Mouse (Mus musculus) embryonic stem cell, embryonic (primary cell): ENCODE data around the gene Slco2a1.

ENCODE experiments used
- CTCF ChIA-PET, 4 experiments: fragments of 300-600 bp in 2 of 4; fragments of 350-600 bp in 2 of 4; sonication (Branson Sonifier 250); formaldehyde crosslinking; loops; one replicate each; lab custom pipeline; 2022; ENCODE audit warnings: inconsistent platforms in 2 of 4; lab: Charles Lee
- POLR2A ChIA-PET, 4 experiments: fragments of 300-600 bp in 2 of 4; fragments of 350-600 bp in 2 of 4; sonication (Branson Sonifier 250); formaldehyde crosslinking; loops; one replicate each; lab custom pipeline; 2022; ENCODE audit warnings: antibody characterized with exemption in 4 of 4, inconsistent platforms in 1 of 4; lab: Charles Lee

Gene Slco2a1

DNA sequence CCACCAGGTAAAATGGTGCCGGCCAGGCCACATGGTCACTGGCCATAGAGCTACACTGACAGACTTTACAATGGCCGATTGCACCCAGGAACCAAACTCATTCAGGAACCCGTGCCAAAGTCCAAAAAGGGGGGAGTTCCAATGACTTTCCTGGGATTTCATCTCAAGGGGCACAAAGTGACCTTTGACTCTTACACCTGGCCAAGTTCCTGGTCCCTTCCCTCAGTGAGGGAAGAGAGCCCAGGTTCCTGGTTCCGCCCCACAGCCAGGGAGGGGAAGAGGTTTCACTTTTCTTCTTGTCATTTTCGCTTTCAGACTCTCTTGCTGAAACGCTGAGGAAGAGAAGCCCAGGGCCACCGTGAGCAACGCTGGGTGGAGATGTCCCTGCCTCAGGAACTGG is at the start of gene Slco2a1:
Gene Slco2a1 (plus strand): TSS at position 251 of the 400 bp plus-strand sequence.
- ChIA-PET CTCF (interaction anchor here in 1 of 4 experiments (0.6 kb wide), 1 partner anchor 447 kb away, joined by 4 read pairs; no protein-coding TSS in a partner anchor), POLR2A (no interaction called here)

- POLR2A ChIA-PET, result interaction anchor here in 1 of 4 experiments (0.9 kb wide), 1 partner anchor 20 kb away, joined by 3 read pairs; no protein-coding TSS in a partner anchor
These were observed 46.3 kb upstream of the Slco2a1 start for GRCm38 (mm10) chr9:102942221-102942620.

DNA sequence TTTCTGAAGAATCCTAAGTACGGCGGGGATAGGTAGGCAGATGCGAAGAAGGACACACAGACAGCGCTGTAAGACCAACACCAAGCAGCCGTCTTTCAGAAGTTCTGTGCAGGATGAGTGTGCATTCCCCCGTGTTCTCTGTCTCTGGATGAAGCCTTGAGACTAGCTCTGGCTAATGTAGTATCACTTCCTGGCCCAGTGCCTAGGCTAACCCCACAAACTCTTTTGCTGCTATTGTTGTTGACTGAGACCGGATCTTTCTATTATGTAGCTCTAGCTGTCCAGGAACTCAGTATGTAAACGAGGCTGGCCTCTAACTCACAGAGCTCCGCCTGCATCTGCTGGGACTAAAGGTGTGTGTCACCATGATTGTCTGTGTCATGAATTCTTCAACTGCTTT is 43.6 kb upstream of the Slco2a1 start:
- ChIA-PET CTCF (interaction anchor here in 1 of 4 experiments (0.6 kb wide), 1 partner anchor 46 kb away, joined by 3 read pairs; no protein-coding TSS in a partner anchor), POLR2A (interaction anchor here (0.7 to 1.3 kb wide), 6 partner anchors 9 to 208 kb away, joined by 3 read pairs; no protein-coding TSS in a partner anchor)

More at GRCm38 (mm10) chr9:102942221-102942620, 46.3 kb upstream of the Slco2a1 start:
- CTCF ChIA-PET, result interaction anchor here in 2 of 4 experiments (0.6 to 1.1 kb wide), 2 partner anchors 71 to 618 kb away, joined by 3 read pairs; no protein-coding TSS in a partner anchor

DNA sequence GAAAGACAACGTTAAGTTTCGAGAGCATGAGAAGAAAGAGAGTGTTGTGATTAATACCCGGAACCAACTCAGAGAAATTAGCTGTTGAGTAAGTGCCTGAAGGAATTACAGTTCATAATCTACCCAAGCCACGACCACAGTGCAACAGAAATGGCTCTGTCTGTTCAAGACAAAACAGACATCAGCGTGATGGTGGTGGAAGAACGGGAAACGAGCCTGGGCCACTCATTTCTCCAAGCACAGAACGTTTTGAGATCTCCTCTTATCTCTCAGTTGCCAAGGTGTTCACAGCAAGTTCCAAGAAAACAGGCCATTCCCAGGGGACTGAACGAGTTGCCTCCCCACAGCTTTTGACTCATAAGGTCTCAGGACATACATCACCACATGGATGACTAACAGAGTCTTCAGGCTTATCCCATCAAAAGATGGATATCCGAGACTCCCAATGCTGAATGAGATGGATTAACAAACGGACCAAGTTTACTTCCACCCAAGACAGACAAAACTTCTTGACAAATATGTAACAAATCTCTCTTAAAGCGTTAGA is 42.0 kb upstream of the Slco2a1 start:
- POLR2A ChIA-PET, result interaction anchor here in 1 of 4 experiments (0.7 to 1.1 kb wide), 3 partner anchors 61 to 402 kb away, joined by 3 to 6 read pairs (median 4); no protein-coding TSS in a partner anchor

DNA sequence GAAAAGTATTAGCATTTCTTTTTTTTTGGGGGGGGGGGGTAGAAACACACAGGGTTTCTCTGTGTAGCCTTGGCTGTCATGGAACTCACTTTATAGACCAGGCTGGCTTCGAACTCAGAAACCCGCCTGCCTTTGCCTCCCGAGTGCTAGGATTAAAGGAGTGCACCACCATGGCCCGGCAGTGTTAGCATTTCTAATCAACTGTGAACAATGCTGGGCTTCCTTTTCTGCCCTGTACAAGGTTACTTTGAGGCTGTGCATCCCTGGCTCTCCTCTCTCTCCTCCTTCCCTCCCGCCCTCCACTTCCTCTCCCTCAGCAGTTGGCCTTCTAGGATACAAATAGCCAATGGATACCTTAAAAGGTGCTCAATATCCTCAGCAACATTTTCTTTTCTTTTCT is 39.8 kb upstream of the Slco2a1 start:
- CTCF ChIA-PET, result interaction anchor here in 2 of 4 experiments (0.6 to 0.7 kb wide), 2 partner anchors 143 to 232 kb away, joined by 4 read pairs; no protein-coding TSS in a partner anchor
- POLR2A ChIA-PET, result interaction anchor here in 2 of 4 experiments (0.6 to 2.6 kb wide), 6 partner anchors 14 to 1455 kb away, joined by 3 to 14 read pairs (median 4); no protein-coding TSS in a partner anchor

More for the DNA sequence above, 42.0 kb upstream of the Slco2a1 start:
- CTCF ChIA-PET, result interaction anchor here in 1 of 4 experiments (0.6 kb wide), 1 partner anchor 70 kb away, joined by 6 read pairs; no protein-coding TSS in a partner anchor

DNA sequence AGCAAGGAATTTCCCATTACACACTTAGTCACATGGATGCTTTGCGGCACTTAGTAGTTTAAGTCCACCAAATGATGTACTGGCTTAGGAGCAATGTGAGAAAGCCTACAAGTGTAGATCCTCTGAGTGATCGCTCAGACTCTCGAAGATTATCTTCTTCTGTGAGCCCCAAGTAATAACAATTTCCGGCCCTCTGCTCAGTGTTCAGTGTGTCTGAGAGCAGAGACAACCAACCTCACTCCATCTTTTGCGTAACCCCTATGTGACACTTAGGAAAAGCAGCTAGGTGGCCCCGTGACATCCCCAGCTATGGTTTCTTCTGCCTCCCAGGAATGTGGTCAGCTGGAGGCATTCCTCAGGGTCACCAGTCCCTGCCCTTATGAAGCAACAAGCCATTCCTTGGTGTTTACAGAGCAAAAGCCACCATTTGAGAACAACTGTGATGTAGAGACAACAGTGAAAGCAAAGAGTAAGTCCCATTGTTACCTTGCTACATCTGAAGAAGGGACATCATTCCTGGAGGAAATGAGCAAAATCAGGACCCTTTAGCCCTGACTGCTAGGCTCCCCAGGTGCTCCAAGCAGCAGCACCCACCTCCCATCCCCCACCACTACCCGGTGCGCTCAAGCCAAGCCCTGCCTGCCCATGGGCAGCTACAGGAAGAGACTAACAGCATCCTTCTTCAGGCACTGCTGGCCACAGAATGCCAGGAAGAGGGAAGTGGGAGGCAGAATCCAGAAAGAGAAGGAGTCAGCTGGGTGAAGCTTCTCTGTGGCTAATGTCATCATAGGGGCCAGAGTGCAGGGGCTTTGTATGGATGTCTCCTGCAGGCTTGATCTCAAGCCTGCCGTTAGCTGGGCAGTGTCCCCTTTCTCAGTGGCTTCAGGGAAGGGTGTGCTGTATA is 37.2 kb upstream of the Slco2a1 start:
- ChIA-PET CTCF (no interaction called here), POLR2A (interaction anchor here in 2 of 4 experiments (0.6 to 3.2 kb wide), 3 partner anchors 11 to 17 kb away, joined by 3 to 15 read pairs (median 5); no protein-coding TSS in a partner anchor)

DNA sequence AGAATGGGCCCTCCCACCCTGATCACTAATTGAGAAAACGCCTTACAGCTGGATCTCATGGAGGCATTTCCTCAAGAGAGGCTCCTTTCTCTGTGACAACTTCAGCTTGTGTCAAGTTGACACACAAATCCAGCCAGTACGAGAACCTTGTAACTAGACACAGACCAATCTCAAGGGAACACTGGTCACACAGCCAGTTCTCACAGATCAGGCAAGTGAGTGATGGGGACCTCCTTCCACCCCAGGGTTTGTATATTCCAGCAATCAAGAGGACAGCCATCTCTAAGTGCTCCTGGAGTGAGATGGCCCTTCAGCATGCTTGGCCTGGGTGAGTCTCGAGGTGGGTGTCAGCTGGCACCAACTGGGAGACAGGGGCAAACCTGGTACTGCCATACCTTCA is 32.6 kb upstream of the Slco2a1 start:
- ChIA-PET CTCF (interaction anchor here in 1 of 4 experiments (0.6 kb wide), 1 partner anchor 436 kb away, joined by 4 read pairs; no protein-coding TSS in a partner anchor), POLR2A (interaction anchor here in 1 of 4 experiments (0.6 kb wide), 1 partner anchor 158 kb away, joined by 3 read pairs; no protein-coding TSS in a partner anchor)

GRCm38 (mm10) chr9:102958703-102959102 is 29.8 kb upstream of the Slco2a1 start:
- POLR2A ChIA-PET, result interaction anchor here in 1 of 4 experiments (0.7 to 1.2 kb wide), 3 partner anchors 16 to 54 kb away, joined by 3 to 4 read pairs (median 3); no protein-coding TSS in a partner anchor

GRCm38 (mm10) chr9:102961356-102962092 is 27.0 kb upstream of the Slco2a1 start:
- ChIA-PET POLR2A (interaction anchor here (0.5 to 2.0 kb wide), 27 partner anchors 9 to 397 kb away, joined by 3 to 15 read pairs (median 3); no protein-coding TSS in a partner anchor), CTCF (interaction anchor here (0.6 to 1.6 kb wide), 9 partner anchors 29 to 325 kb away, joined by 3 to 8 read pairs (median 4); no protein-coding TSS in a partner anchor)

More at GRCm38 (mm10) chr9:102958703-102959102, 29.8 kb upstream of the Slco2a1 start:
- CTCF ChIA-PET, result interaction anchor here in 1 of 4 experiments (0.7 kb wide), 1 partner anchor 191 kb away, joined by 3 read pairs; no protein-coding TSS in a partner anchor

GRCm38 (mm10) chr9:102962093-102962788 is 26.3 kb upstream of the Slco2a1 start:
- ChIA-PET POLR2A (interaction anchor here (0.6 to 2.0 kb wide), 30 partner anchors 9 to 396 kb away, joined by 3 to 15 read pairs (median 3); no protein-coding TSS in a partner anchor), CTCF (interaction anchor here (0.6 to 1.6 kb wide), 7 partner anchors 27 to 192 kb away, joined by 3 to 8 read pairs (median 4); no protein-coding TSS in a partner anchor)

- CTCF ChIA-PET, result interaction anchor here in 2 of 4 experiments (0.7 to 1.6 kb wide), 4 partner anchors 27 to 340 kb away, joined by 3 to 6 read pairs (median 4); no protein-coding TSS in a partner anchor
- POLR2A ChIA-PET, result interaction anchor here in 2 of 4 experiments (0.7 to 1.9 kb wide), 8 partner anchors 8 to 172 kb away, joined by 3 to 14 read pairs (median 3); no protein-coding TSS in a partner anchor
These were observed 25.2 kb upstream of the Slco2a1 start for GRCm38 (mm10) chr9:102963321-102963720.

- ChIA-PET POLR2A (no interaction called here), CTCF (interaction anchor here in 1 of 4 experiments (0.7 kb wide), 1 partner anchor 66 kb away, joined by 3 read pairs; no protein-coding TSS in a partner anchor)
These were observed 23.9 kb upstream of the Slco2a1 start for GRCm38 (mm10) chr9:102964644-102965043.

DNA sequence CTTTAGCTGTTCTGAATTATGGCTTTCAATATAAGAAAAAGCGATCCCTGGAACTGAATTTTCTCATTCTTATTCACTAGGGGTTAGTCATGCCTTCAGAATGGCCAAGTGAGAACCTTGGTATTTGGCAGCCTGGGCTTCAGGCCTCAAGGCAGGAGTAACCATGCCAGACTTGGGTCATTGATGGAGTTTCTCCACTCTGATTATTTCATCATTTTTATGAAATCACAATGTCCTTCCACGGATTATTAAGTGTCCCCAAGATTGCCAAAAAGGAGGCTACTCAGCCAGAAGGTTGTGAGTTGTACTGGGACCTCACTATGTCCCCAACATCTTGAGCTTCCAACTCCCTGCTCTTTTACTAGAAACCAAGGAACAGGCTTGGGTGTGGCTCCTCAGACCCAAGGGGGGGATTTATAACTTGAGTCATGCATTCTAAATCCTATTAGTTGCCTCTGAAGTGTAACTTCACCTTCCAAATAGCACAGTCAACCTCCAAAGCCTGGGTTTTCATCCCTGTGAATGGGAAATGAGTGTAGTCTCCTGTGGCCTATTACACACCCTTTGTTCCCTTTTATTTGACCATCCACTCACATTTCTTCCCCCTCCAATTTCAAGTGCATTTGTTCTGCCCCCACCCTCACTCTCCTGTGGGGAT is 16.0 kb upstream of the Slco2a1 start:
- ChIA-PET CTCF (no interaction called here), POLR2A (interaction anchor here in 2 of 4 experiments (0.7 to 0.8 kb wide), 3 partner anchors 10 to 182 kb away, joined by 3 read pairs; no protein-coding TSS in a partner anchor)

GRCm38 (mm10) chr9:102975887-102976286 is 12.6 kb upstream of the Slco2a1 start:
- ChIA-PET POLR2A (interaction anchor here in 1 of 4 experiments (1.0 kb wide), 1 partner anchor 9 kb away, joined by 3 read pairs; no protein-coding TSS in a partner anchor), CTCF (no interaction called here)

- ChIA-PET CTCF (no interaction called here), POLR2A (interaction anchor here in 1 of 4 experiments (1.0 kb wide), 1 partner anchor 8 kb away, joined by 3 read pairs; no protein-coding TSS in a partner anchor)
These were observed 11.4 kb upstream of the Slco2a1 start for GRCm38 (mm10) chr9:102977090-102977489.
